Mouse (Mus musculus): Measurements from ENCODE around the gene Slc9a4.
"Not testable (repeated sequence)": the region's sequence is repeated elsewhere in the genome, so short reads cannot be mapped to it uniquely, and the experiment has no call there.

Slc9a4 gene

GRCm38 (mm10) chr1:40579784-40580183, at the start of gene Slc9a4:
Slc9a4 (plus strand) TSS chr1:40580081.
- peak; percentile 62 for DNase-seq

DNA sequence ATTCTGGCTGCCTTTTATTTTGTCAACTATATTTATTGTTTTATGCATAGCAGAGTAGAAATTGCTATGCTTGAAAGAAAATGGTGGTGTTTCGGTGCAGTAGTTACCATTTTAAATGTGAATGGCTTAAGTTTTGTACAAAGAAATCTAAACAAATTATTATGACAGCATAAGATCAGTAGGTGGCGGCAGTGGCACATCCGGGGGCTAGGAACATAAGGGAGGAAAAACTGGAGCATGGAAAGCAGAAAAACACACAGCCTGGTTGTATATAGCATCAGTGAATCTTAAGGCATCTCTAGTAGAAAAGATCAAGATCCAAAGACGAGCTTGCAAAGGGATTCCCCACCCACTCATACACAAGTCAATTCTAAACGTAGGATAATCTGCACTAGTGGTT, 42.3 kb upstream of the Slc9a4 start:
- DNase-seq: peak; percentile 5

GRCm38 (mm10) chr1:40544650-40545049, 35.2 kb upstream of the Slc9a4 start:
- DNase-seq: peak; percentile 85

GRCm38 (mm10) chr1:40546645-40547044, 33.2 kb upstream of the Slc9a4 start:
- DNase-seq: no peak

GRCm38 (mm10) chr1:40547064-40547572, 32.8 kb upstream of the Slc9a4 start:
- DNase-seq: no peak

GRCm38 (mm10) chr1:40547762-40548161, 32.1 kb upstream of the Slc9a4 start:
- DNase-seq: no peak

DNA sequence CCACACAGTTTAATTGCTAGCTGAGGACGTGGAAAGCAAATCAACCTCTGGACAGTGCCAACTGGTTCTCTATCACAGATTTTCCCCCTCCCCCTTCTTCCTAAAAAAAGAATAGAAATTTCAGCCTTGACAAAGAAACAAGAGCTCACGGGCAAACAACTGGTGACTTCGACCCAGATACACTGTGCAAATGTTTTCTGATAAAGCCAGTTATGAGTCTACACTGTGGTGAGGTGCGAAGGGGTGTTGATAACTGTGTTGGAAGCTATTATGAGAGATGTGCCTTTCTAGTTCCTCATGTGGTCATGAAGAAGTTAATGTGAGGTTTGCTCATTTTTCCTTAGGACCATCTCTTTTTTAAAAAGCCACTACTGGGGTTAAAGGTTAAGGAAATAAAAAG, 10.5 kb upstream of the Slc9a4 start:
- no peak for DNase-seq

- no peak for DNase-seq
Measured at GRCm38 (mm10) chr1:40580269-40580668, 388 bp downstream of the Slc9a4 start.

- DNase-seq: no peak
Measured at GRCm38 (mm10) chr1:40586776-40587175, 6.9 kb downstream of the Slc9a4 start.

DNA sequence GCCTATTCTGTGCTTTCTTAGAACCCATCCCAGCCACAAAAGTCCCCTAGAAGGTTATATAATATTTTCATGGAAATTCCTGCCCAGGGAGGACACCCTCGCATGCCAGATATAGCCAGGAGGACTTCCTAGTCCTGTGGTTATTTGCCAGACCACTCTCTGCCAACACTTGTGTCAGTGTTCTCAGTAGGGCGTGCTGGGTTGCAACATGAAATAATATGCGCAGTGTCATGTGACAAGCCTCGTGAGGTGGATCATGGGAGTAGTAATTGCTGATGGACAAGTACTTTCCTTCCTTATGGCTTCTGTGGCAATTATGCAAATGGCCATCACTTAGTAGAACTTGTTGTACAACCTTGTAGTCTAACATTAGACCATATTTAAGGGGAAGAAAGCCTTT, 11.1 kb downstream of the Slc9a4 start:
- DNase-seq: peak; percentile 53

DNA sequence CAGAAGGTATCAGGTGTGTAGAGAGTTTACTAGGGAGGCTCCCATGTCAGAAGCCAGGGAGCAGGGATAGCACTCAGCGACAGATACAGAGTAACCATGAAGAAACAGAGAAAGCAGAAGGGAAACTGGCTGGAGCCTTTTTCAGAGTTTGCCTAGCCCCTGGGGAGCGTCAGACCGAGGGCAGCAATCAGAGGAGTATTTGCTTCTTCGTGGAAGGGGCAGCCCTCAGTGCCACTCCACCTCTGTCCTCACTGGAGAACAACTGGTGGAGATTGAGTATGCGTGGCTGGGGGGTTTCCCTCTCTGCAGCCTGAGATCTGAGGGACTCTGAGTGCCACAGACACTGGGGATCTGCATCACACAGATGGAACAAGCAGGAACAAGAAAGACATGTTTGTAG, 17.9 kb downstream of the Slc9a4 start:
- DNase-seq: no peak

DNA sequence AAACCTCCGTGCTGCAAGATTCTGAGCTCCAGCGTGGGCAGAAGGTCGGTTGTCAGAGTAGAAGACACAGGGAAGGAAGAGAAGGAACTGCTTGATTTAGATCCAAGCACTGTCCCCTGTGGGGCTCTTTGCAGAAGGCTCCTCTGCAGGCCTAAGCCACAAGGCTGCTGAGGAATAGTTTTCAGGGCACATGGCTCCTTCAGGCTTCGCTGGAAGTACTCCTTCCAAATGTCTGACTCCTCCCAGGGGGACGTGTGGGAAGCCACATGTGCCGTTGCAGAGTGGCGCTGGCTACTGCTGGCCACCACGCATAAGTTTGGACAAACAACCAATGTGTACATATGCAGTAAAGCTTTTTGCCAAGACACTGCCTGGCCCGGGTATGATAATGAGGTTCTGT, 19.8 kb downstream of the Slc9a4 start:
- DNase-seq: not testable (repeated sequence)

DNA sequence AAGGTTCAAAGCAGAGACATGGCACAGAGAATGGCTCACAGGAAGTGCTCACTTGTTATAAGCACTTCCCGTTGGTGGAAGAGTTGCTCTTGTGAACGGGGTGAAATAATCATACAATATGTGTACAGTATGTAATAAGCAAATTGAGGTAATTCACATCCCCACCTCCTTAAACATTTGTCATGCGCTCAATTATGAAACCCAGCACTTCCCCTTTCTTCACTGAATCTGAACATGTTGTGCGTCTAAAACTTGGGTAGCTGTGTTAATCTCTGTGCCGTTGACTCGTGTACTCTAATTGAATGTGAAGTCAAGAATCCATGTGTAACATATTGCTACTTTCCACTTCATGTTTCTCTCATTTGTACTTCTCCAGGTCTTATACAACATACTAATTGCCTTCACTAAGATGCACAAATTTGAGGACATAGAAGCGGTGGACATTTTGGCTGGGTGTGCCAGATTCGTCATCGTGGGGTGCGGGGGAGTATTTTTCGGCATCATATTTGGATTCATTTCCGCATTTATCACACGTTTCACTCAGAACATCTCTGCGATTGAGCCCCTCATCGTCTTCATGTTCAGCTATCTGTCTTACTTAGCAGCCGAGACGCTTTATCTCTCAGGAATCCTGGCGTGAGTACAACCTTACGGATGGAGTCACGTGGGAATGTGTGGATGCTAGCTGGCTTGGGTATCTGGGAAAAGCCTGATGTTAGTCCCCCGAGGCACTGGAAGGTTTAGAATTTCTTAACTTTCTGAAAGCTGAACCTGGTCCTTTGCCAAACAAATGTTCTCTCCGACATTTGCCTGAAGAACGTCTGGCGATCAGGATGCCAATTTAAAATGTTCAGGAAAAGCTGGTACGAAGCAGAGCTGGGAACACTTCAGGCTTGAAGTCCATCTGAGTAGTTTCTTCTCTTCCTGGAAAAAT, 20.8 kb downstream of the Slc9a4 start:
- peak; percentile 49 for DNase-seq

DNA sequence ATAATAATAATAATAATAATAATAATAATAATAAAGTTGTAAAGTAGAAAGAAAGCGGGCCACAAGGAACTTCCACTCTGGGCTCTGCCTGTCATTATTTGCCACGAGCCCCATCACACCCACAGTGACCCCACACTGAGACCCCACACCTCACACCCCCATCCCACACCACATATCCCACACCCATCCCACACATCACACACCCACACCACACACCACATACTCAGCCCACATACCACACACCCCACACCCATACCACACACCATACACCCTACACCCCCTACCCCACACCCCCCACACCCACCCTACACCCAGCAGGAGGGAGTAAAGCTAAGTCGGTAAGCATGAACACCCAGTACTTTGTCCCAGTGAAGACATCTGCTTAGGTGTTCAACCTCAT, 21.6 kb downstream of the Slc9a4 start:
- DNase-seq: no peak

DNA sequence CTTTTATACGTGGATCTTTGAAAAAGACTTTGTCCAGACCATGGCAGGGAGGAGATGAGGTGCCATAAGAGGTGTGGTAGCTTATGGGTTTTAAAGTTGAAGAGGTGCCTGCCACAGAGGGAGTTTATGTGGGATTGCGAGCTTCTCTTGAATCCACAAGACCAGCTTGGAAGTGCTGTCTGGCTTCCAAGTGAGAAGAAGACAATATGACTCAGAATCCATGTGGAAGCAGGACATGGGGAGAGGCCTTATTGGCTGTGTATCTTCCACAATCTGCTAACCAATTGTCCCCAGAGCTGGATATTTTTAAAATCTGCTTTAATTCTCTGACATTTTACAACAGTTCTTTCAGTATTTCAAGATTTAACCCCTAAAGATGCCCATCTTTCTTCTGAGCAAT, 33.3 kb downstream of the Slc9a4 start:
- DNase-seq: no peak

DNA sequence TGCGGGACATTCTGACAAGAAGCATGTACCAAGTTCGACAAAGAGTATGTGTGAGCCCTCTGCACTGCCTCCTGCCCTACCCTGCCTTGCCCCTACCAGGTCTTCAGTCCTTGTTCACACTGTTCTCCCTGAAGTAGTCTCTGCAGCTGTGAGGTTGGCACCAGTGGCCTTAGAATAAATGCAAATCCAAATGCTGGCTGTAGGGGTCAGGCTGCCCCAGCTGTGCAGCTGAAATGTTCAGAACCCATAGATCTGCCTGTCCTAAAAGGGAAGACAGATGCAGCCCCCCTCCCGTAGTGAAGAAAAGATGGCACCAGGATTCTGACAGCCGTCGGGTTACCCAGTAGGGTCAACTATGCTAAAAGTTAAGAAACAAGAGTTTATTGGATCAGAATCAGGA, 39.2 kb downstream of the Slc9a4 start:
- DNase-seq: no peak

DNA sequence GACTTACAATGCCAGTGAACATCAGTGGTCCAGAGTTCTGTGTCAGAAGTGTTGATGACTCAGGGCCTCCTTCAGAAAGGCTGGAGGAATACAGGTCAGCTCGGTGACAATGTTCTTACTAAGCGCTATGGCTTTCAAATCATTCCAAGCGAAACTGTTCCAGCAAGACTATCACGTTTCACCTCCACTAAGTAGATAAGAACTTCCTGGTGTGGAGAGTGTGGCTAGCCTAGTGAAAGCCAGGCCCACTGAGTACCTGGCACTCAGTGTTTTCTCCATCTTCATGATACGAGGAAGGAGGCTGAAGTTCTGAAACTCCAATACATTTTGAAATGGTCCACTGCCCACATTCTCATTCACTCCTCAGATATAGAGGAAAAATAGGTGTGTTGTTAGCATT, 40.0 kb downstream of the Slc9a4 start:
- DNase-seq: no peak

DNA sequence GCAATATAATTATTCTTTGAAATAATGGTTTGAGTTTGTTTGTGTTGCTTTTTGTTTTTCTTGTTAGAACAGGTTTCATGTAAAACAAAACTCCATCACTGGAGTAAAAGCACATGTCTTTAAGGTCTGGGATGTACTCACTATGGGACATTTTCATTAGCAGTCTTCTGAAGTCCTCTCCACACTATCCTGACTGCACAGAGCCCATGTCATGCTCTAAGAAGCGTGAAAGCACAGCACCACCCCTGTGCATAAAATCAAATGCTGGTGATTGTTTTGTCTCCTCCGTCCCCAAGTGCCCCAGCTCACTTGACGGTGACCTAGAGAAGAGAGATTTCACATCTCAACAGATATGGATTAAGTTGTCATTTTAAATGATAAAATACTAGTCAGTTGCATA, 45.1 kb downstream of the Slc9a4 start:
- no peak for DNase-seq

DNA sequence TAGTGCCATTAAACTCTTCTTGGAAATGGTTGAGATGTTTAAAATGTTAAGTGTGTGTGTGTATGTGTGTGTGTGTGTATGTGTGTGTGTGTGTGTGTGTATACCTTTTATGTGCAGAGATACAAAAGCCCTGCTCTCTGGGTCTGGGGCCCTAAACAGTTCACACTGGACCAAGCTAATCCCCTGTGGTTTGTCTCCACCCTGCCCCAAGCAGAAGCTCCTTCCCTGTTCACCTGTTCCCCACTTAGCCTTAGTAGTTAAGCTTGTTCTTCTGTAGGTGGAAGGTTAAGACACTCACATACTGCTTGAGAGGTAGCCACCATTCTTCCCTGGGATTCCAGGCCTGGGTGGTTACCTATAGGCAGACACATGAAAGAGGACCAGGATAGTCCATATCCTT, 47.1 kb downstream of the Slc9a4 start:
- no peak for DNase-seq

DNA sequence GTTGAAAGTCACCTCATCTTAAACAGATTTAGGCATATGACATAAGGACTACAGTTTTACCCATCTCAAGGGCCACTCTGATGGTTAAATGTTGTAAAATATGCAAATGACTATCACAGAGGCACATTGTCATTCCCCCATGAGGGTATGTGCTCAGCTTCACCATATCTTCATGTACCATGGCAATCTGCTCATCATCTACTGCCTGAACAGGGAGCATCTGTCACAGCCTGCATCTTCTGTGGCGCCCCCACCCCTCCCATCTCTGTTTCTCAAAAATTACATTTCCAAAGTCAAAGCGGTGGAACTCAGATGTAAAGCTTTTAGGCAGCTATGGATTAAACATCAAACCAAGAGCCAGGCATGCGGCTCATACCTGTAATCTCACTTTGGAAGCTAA, 48.6 kb downstream of the Slc9a4 start:
- DNase-seq: no peak

- peak; percentile 9 for DNase-seq
Measured at GRCm38 (mm10) chr1:40632407-40633062, 52.7 kb downstream of the Slc9a4 start.

DNA sequence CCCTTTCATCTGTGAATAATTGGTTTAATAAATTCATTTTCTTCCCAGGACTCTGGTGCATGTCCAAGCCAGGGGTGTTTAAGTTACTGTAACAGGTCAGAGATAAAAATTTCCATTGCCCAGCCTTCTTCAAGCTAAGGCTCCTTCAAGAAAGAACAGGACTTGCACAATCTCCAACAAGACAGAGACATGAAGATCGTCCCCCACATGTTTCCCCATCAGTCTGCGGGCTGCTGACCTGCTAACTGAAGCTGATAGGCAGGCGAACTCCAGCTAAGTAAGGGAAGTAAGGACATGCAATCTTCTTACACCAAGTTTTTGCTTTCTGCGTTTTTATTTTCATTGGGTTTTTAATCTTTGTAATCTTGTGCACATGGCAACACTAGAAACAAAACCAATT, 54.7 kb downstream of the Slc9a4 start:
- peak; percentile 42 for DNase-seq

GRCm38 (mm10) chr1:40648234-40648633, 68.4 kb downstream of the Slc9a4 start:
- DNase-seq: no peak
